Mouse (Mus musculus) forebrain, embryonic 16.5 days (tissue): ENCODE data around the gene Ccl22. TPM values are rescaled to one million over a fixed set of nuclear protein-coding genes. Genes with fewer than 3 reads are reported as not detected.

Source experiments
- ATAC-seq: fragments of 200-750 bp; cut with Nextera tagmentation; 2 replicates; pipeline ENCODE4 v1.8.0; 2017; ENCODE audit warnings: mild to moderate bottlenecking, moderate library complexity
- H3K27ac ChIP-seq: fragments of 300-500 bp; sonication (generic); 2 replicates; pipeline ENCODE4 v1.5.1; 2014; ENCODE audit warnings: low read length, control low read depth
- H3K27me3 ChIP-seq: fragments of 300-500 bp; sonication (generic); replicated peaks from 2 replicates; pipeline ENCODE4 v1.6.1; 2014; ENCODE audit warnings: low read length; ENCODE audit not compliant: control insufficient read depth, insufficient read depth
- H3K36me3 ChIP-seq: fragments of 300-500 bp; sonication (generic); 2 replicates; pipeline ENCODE4 v1.6.1; 2014; ENCODE audit not compliant: control insufficient read depth, insufficient read depth
- H3K4me1 ChIP-seq: fragments of 300-500 bp; sonication (generic); replicated peaks from 2 replicates; pipeline ENCODE4 v1.6.1; 2014; ENCODE audit warnings: low read length; ENCODE audit not compliant: control insufficient read depth, insufficient read depth
- H3K4me2 ChIP-seq: fragments of 300-500 bp; sonication (generic); 2 replicates; pipeline ENCODE4 v1.6.1; 2014; ENCODE audit warnings: mild to moderate bottlenecking, low read length, control low read depth
- H3K4me3 ChIP-seq: fragments of 300-500 bp; sonication (generic); replicated peaks from 2 replicates; pipeline ENCODE4 v1.5.1; 2014; ENCODE audit warnings: mild to moderate bottlenecking, low read length, control low read depth
- H3K9ac ChIP-seq: fragments of 300-500 bp; sonication (generic); replicated peaks from 2 replicates; pipeline ENCODE4 v1.6.1; 2014; ENCODE audit warnings: low read depth, low read length, control low read depth
- H3K9me3 ChIP-seq: fragments of 300-500 bp; sonication (generic); 2 replicates; pipeline ENCODE4 v1.6.1; 2016; ENCODE audit warnings: low read length; ENCODE audit not compliant: control insufficient read depth
- WGBS: fragments of 180-500 bp; shearing (Covaris S2); extraction: QIAGEN DNeasy Blood & Tissue Kit; methylation state at CpG from one replicate; pipeline ENCODE4 v1.1.7; 2014; 5-methylcytosine and 5-hydroxymethylcytosine counted together
- polyA plus RNA-seq: library from polyadenylated mRNA; unstranded; fragments of >200 nt; fragmentation: Nextera tagmentation; extraction: Ambion mirVana; gene quantifications from 2 replicates; pipeline ENCODE4 v1.2.1, GENCODE M21; 2015

The Ccl22 gene
- polyA plus RNA-seq, 1 experiment from 2014 or later, result not detected

DNA sequence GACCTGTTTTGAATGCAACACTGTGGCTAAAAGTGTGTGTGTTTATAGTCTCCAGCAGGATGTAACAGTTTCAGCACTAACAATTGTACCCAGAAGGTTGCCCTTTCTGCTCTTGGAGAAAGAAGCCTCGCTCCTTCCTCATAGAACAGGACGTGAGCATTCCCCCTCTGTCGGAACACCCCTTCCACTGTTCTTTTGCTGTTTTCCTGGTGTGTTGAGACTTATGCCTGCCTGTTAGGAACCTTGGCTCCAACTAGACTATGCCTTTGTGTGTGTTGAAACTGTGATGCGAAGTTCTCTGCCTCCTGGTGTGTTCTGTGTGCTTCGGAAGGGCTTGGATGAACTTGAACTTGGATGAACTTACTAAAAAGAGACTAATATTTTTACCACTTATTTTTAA lies 19.4 kb upstream of the Ccl22 start:
- Histone ChIP-seq H3K9ac (no peak overlapping the region), H3K9me3 (no peaks in the 10 kb centered on the region), H3K4me2 (no peak overlapping the region), H3K36me3 (no peaks in the 10 kb centered on the region), H3K27me3 (no peaks in the 10 kb centered on the region), H3K27ac (no peak overlapping the region), H3K4me3 (no peak overlapping the region), H3K4me1 (no peaks in the 10 kb centered on the region)
- ATAC-seq, result no peak
- 81% methylated on average over 5 of the region's 5 CpGs for WGBS

- no peaks in the 10 kb centered on the region for H3K27me3 ChIP-seq
- WGBS, result 70% methylated on average over 4 of the region's 4 CpGs
- H3K4me1 ChIP-seq, result no peaks in the 10 kb centered on the region
- H3K9me3 ChIP-seq, result no peaks in the 10 kb centered on the region
- H3K4me3 ChIP-seq, result no peak overlapping the region
- no peaks in the 10 kb centered on the region for H3K36me3 ChIP-seq
- H3K9ac ChIP-seq, result no peak overlapping the region
- H3K27ac ChIP-seq, result no peak overlapping the region
- no peak for ATAC-seq
- no peak overlapping the region for H3K4me2 ChIP-seq
Measured at GRCm38 (mm10) chr8:94729301-94729700, 16.1 kb upstream of the Ccl22 start.

- 68% methylated on average over 5 of the region's 5 CpGs for WGBS
- Histone ChIP-seq H3K9ac (no peak overlapping the region), H3K36me3 (no peaks in the 10 kb centered on the region), H3K27me3 (no peaks in the 10 kb centered on the region), H3K4me3 (no peak overlapping the region), H3K4me1 (no peaks in the 10 kb centered on the region), H3K9me3 (no peaks in the 10 kb centered on the region), H3K27ac (no peak overlapping the region), H3K4me2 (no peak overlapping the region)
- no peak for ATAC-seq
Measured at GRCm38 (mm10) chr8:94733821-94734465, 11.4 kb upstream of the Ccl22 start.

DNA sequence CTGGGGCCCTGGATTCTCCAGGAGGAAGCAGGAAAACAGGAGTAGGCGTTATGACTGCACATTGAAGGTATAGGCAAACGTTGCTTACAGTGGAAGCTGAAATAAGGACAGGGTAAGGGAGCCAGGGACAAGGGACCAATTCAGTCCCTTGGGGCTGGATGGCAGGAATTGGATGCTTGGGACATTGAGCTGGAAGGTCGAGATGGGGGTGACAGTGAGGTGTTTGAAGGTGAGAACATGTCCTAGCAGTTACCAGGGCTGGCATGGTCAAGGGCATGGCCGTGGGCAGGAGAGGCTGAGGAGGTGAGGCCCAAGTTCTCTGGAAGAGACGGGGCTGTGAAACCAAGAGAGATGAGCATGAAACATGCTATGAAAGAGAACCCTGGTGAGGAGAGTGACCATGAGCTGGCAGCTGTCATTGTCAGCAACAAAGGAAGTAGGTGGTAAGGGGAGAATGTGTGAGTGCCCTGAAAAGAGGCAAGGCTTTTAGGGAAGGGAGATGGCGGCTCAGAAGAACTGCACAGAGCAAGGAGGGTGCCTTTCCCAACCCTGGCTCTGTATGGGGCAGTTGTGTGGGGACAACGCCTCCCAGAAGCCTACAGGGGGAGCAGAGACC lies 10.5 kb upstream of the Ccl22 start:
- H3K36me3 ChIP-seq, result no peaks in the 10 kb centered on the region
- 75% methylated on average over 7 of the region's 7 CpGs for WGBS
- ATAC-seq, result no peak

GRCm38 (mm10) chr8:94735426-94736094 lies 9.8 kb upstream of the Ccl22 start:
- H3K36me3 ChIP-seq, result no peaks in the 10 kb centered on the region
- H3K4me3 ChIP-seq, result no peak overlapping the region
- no peak overlapping the region for H3K4me2 ChIP-seq
- H3K9me3 ChIP-seq, result no peaks in the 10 kb centered on the region
- no peaks in the 10 kb centered on the region for H3K4me1 ChIP-seq
- ATAC-seq, result no peak
- no peaks in the 10 kb centered on the region for H3K27me3 ChIP-seq
- 74% methylated on average over 5 of the region's 5 CpGs for WGBS
- no peak overlapping the region for H3K9ac ChIP-seq
- H3K27ac ChIP-seq, result no peak overlapping the region

More for the DNA sequence above, 10.5 kb upstream of the Ccl22 start:
- Histone ChIP-seq H3K27ac (no peak overlapping the region), H3K4me1 (no peaks in the 10 kb centered on the region), H3K4me3 (no peak overlapping the region), H3K9ac (no peak overlapping the region), H3K4me2 (no peak overlapping the region), H3K27me3 (no peaks in the 10 kb centered on the region), H3K9me3 (no peaks in the 10 kb centered on the region)

DNA sequence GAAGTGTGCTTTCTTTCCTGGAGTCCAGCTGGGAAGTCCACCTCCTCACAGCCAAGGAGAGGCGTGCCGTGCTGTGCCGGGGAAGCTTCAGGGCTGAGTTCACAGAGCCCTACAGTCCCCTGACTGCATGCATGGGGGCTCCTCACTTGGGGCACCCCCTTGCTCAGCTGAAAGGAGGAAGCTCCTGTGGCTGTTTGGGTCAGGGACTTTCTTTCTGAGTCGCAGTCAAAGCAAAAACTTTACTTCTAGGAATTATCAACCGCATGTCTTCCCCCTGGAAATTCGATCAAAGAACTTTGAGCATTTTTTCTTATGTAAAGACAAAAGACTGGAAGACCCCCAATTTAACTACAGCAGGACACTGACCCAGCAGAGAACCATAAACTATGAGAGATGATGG lies 5.6 kb upstream of the Ccl22 start:
- Histone ChIP-seq H3K4me3 (no peak overlapping the region), H3K27me3 (no peaks in the 10 kb centered on the region), H3K36me3 (no peaks in the 10 kb centered on the region), H3K27ac (no peak overlapping the region), H3K9ac (no peak overlapping the region), H3K4me1 (no peaks in the 10 kb centered on the region), H3K9me3 (no peaks in the 10 kb centered on the region), H3K4me2 (no peak overlapping the region)
- WGBS, result 80% methylated on average over 6 of the region's 6 CpGs
- ATAC-seq, result no peak

DNA sequence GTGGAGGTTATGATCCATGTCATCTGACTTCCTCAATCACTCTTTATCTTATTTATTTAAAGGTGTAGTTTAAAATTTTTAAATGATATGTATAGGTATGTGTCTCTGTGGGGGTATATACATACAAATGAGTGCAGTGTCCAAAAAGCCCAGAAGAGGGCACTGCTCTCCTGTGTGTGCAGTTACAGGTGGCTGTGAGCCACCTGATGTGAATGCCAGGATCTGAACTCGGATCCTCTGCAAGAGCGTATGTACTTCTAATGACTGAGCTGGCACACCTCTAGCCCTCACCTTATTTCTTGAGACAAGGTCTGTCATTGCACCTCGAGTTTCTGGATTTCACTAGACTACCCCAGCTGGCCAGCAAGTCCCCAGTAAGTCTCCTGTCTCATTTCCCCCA lies 4.8 kb upstream of the Ccl22 start:
- no peak for ATAC-seq
- H3K9me3 ChIP-seq, result no peaks in the 10 kb centered on the region
- H3K36me3 ChIP-seq, result no peaks in the 10 kb centered on the region
- no peak overlapping the region for H3K4me3 ChIP-seq
- no peak overlapping the region for H3K4me2 ChIP-seq
- WGBS, result 85% methylated on average over 3 of the region's 3 CpGs
- no peaks in the 10 kb centered on the region for H3K4me1 ChIP-seq
- H3K9ac ChIP-seq, result no peak overlapping the region
- no peak overlapping the region for H3K27ac ChIP-seq
- no peaks in the 10 kb centered on the region for H3K27me3 ChIP-seq

- H3K9ac ChIP-seq, result no peak overlapping the region
- no peaks in the 10 kb centered on the region for H3K27me3 ChIP-seq
- H3K4me1 ChIP-seq, result no peaks in the 10 kb centered on the region
- H3K4me2 ChIP-seq, result no peak overlapping the region
- H3K4me3 ChIP-seq, result no peak overlapping the region
- no peak for ATAC-seq
- no peaks in the 10 kb centered on the region for H3K36me3 ChIP-seq
- H3K27ac ChIP-seq, result no peak overlapping the region
- H3K9me3 ChIP-seq, result no peaks in the 10 kb centered on the region
- WGBS, result 92% methylated on average over 4 of the region's 4 CpGs
Measured at GRCm38 (mm10) chr8:94741726-94742125, 3.7 kb upstream of the Ccl22 start.

DNA sequence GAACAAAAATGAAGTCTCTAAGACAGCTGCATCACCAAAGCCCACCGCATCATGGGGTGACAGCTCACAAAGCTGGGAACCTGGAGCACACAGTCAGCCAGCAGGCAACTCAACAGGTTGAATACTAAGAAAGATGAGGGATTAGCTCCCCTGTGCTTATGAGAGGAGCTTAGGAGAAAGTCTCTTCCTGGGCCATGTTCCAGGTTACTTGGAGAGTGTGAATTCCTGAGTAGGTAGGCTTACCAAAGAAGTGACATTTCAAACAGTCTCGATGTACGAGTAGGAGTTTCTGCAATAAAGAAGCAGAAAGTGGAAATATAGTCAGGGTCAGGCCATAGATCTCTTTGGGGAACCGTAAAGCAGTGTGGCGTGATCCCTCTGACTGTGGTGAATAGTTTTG lies 906 bp upstream of the Ccl22 start:
- WGBS, result 94% methylated on average over 5 of the region's 5 CpGs
- H3K27me3 ChIP-seq, result no peaks in the 10 kb centered on the region
- H3K9me3 ChIP-seq, result no peaks in the 10 kb centered on the region
- no peak overlapping the region for H3K4me2 ChIP-seq
- H3K36me3 ChIP-seq, result no peaks in the 10 kb centered on the region
- no peak overlapping the region for H3K9ac ChIP-seq
- H3K27ac ChIP-seq, result no peak overlapping the region
- no peak overlapping the region for H3K4me3 ChIP-seq
- ATAC-seq, result no peak
- no peaks in the 10 kb centered on the region for H3K4me1 ChIP-seq
